Mouse (Mus musculus): ENCODE measurements around the gene Elavl1.
"Not testable (repeated sequence)": the region's sequence is repeated elsewhere in the genome, so short reads cannot be mapped to it uniquely, and the experiment has no call there.

Elavl1 gene

DNA sequence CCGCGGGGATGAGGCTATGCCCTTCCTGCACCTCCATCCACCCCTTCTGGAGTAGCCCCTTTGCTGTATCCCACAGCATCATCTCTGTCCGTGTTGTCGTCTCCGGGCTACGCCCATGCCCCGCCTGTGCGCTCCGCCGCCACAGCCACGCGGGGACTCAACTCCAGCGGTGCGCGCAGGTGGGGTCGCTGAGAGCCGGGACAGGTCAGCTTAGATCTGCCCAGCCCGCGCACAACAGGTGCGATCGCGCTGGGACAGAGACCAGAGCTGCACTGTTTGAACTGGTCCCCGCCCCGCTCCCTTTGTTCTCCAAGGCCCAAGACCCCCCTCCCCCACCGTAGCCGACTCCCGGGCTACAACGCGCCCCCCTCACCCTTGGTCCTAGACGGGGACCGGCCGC, 66.5 kb downstream of the Elavl1 start:
- DNase-seq (ENCODE audit: extremely low read depth, low read depth): no peak

DNA sequence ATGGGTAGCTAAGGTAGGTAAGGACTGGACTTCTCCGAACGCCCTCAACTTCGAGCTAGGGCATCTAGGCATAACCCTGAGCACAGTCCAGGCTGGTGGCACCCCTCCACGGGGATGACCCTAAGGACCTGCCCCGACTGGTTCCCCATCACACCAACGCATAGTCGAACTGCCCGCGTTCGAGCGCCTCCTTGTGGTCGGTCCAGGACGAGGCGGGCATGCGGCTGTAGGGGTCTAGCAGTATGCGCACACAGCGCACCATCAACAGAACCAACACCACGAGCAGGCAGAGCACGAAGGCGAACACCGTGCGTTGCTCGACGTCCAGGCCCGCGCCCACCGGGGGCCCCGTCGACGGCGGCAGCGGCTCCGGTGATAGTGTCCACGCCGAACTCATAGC, 67.0 kb downstream of the Elavl1 start:
- no peak for DNase-seq (ENCODE audit: extremely low read depth, low read depth)

- no peak for DNase-seq (ENCODE audit: extremely low read depth, low read depth)
Measured at GRCm38 (mm10) chr8:4257350-4257749, 67.9 kb downstream of the Elavl1 start.

DNA sequence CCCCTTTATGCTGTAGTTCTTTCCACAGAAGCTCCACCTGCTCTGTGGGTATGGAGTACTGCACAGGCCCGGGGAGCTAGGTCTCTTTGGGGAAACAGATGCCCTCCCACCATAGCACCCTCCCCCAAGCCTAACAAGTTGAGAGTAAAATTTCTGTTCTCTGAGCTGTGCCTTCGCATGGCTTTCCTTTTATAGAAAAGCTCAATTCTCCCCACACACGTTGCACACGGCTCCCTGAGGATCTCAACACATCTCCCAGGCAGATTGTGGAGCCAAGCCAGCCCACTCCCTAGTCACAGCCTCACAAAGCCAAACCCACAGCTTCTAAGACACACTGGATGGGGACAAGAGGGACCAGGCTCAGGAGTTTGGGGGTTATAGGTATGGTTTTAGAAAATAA, 68.3 kb downstream of the Elavl1 start:
- DNase-seq (ENCODE audit: extremely low read depth, low read depth): no peak

- DNase-seq (ENCODE audit: extremely low read depth, low read depth): not testable (repeated sequence)
Measured at GRCm38 (mm10) chr8:4255471-4255870, 69.7 kb downstream of the Elavl1 start.

GRCm38 (mm10) chr8:4254001-4254400, 71.2 kb downstream of the Elavl1 start:
- DNase-seq (ENCODE audit: extremely low read depth, low read depth): no peak

- DNase-seq (ENCODE audit: extremely low read depth, low read depth): peak; percentile 86
Measured at GRCm38 (mm10) chr8:4252934-4253841, 72.0 kb downstream of the Elavl1 start, which contains the start of gene Snapc2. Gene Snapc2 (plus strand): TSS chr8:4253080.

- no peak for DNase-seq (ENCODE audit: extremely low read depth, low read depth)
Measured at GRCm38 (mm10) chr8:4252116-4252760, 73.0 kb downstream of the Elavl1 start.

DNA sequence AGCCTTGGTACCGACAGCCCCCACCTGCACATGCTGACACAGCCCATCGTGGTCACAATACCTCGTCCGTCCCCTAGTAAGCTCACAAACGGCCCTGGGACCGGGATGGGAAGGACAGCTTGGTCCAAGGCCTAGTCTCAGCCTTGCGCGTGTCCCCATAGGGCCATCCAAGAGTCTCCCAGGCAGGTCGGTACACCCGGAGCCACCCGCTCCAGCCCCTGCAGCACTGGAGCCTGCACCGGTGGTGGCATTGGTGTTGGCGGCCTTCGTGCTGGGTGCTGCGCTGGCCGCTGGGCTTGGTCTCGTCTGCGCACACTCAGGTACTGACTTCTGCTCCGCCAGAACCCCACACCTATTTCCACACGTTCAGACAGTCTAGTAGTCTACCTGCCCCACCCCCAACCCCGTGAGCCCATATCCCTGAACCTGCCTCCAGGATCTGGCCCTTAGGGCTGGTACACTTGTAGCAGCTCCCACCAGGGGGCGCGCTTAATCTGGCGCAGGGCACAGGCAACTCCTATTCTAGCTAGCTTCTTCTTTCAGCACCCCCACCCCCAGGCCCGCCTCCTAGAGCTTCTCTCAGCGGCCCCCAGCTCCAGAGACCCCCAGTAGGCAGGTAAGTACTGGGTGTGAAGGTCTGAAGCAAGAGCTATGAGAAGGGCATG, 74.8 kb downstream of the Elavl1 start:
- DNase-seq (ENCODE audit: extremely low read depth, low read depth): no peak

GRCm38 (mm10) chr8:4249213-4249612, 76.0 kb downstream of the Elavl1 start:
- DNase-seq (ENCODE audit: extremely low read depth, low read depth): no peak

GRCm38 (mm10) chr8:4247951-4248540, 77.2 kb downstream of the Elavl1 start, which contains the start of gene Tgfbr3l:
Gene Tgfbr3l (plus strand): TSS chr8:4248214.
- DNase-seq (ENCODE audit: extremely low read depth, low read depth): no peak

DNA sequence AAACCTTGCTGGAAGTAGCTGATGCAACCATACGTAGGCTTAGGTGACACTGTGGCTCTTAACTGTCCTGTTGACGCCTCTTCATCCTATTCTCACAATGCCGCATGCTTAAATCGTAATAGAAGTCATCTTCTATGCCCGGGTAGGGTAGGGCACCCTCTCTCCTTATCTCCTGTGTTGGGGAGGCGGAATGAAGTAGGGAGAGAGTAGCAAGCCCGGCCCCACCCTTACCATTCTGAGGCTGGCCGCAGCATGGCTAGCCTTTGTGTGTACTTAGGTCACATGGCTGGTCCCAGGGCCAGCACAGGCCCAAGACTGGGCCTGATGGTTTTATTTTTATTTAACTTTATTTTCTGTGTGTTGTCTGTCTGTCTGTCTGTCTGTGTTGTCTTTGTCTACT, 78.0 kb downstream of the Elavl1 start:
- DNase-seq (ENCODE audit: extremely low read depth, low read depth): no peak

GRCm38 (mm10) chr8:4245737-4246136, 79.5 kb downstream of the Elavl1 start:
- no peak for DNase-seq (ENCODE audit: extremely low read depth, low read depth)

GRCm38 (mm10) chr8:4245061-4245460, 80.2 kb downstream of the Elavl1 start:
- DNase-seq (ENCODE audit: extremely low read depth, low read depth): no peak

DNA sequence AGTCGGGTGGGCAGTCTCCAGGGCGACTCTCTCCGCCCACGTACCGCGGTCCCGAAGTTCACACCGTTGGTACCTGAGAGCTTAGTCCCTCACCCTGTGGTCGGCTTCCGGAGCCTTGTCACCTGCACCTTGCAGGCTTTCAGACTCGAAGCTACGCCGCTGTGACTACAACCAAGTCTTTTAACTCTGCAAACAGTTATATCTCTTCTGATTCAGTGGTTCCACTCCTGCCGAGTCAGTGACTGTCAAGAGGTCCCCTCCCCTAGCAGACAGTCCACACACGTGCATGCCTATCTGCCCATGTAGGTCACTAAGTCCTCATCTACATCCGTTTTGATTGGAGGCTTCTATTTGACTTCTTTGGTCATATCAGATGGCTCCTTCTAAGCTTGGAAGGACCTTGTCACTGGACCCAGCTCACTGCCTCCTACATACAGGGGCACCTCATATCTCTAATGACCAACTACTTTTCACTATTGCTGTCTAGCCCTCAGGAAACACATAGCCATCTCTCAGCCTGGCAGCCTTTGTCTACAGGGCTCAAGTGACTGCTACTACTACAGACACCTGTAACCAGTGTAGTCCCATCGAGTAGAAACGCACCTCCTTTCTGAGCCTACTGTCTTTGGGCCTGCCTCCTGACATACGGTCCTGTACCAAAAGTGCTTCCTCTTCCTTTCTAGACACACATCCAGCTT, 85.9 kb downstream of the Elavl1 start:
- DNase-seq (ENCODE audit: extremely low read depth, low read depth): no peak

DNA sequence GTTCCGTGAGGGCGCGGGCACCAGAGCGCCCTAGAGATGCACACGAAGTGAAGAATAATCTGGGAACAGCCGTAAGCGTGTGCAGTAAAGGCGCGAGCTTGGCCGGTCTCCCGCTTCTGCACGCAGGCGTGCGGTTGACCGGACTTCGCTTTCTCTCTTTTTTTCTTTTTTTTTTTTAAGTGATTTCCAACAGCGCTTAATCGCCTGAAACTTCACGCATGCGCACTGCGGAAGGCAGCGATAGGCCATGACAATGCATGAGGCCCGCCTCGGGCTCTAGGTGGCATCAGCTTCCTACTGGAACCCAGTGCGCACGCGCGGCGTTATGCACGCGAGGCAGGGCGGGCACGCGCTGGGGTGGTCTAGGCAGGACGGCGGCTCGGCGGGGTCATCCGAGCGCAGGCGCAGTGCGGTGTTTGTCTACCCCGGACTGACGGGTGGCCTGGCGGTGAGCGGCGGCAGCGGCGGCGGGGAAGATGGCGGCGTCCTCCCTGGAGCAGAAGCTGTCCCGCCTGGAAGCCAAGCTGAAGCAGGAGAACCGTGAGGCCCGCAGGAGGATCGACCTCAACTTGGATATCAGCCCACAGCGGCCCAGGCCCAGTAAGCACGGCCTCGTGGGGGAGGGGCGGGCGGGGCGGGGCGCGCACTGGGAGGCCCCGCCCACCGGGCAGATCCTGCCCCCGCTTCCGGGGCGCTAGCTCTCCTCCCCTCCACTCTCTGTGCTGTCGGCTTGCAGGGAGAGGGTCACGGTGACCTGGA, 86.6 kb downstream of the Elavl1 start, which contains the start of the genes Map2k7 and Gm49320:
TSS of gene Map2k7 (plus strand) at position 307 of the 759 bp plus-strand sequence.
TSS of gene Gm49320 (plus strand) at position 432 of the 759 bp plus-strand sequence.
- peak; percentile 95 for DNase-seq (ENCODE audit: extremely low read depth, low read depth)

DNA sequence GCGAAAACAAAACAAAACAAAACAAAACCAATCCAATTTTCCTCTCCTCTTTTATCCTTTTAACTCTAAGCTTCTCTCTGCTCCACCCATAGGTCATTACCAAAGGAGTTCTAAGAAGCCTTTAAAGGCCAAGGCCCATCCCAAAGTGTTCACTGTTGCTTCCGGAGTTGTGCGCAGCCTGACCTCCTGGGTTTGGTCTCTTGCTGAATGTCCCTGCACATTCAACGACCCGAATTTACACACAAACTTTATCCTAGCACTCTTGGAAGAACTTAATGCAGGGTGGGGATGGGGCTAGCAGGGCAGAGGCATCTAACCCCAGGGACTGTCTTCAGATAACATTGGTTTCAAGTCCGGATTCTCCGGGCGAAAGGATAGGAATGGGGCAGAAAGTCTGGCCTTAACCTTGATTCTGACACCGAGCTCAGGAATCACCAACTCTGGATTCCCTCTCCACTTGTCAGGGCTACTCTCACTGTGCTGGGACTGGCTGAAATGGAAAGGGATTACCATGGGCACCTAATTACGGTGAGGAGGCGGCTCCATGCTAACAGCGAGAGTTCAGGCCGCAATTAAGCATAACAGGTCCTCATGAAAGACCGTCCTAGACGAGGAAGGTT, 87.3 kb downstream of the Elavl1 start:
- DNase-seq (ENCODE audit: extremely low read depth, low read depth): no peak
